Mouse (Mus musculus) spleen, adult 10 weeks (tissue): ENCODE results near the gene Olfr1537. TPM values are rescaled to one million over a fixed set of nuclear protein-coding genes. Genes with fewer than 3 reads are reported as not detected.

ENCODE experiments used
- polyA plus RNA-seq: library from polyadenylated mRNA; stranded (reverse); fragments of 350-450 nt; fragmentation: Illumina TruSeq; extraction: RNeasy Lipid Tissue Mini Kit (QIAGEN cat#74804); gene quantifications from one replicate; pipeline ENCODE4 v1.2.3, GENCODE M21; 2015; ENCODE audit warnings: low replicate concordance; ENCODE audit not compliant: insufficient read depth

The Olfr1537 gene
- not detected for polyA plus RNA-seq

GRCm38 (mm10) chr9:39249894-39250293 is at the start of gene Olfr1537:
Gene Olfr1537 (minus strand): TSS chr9:39249994.

GRCm38 (mm10) chr9:39276718-39277117 is 26.9 kb upstream of the Olfr1537 start, which contains the start of gene Olfr945:
Gene Olfr945 (minus strand): TSS chr9:39276818.

DNA sequence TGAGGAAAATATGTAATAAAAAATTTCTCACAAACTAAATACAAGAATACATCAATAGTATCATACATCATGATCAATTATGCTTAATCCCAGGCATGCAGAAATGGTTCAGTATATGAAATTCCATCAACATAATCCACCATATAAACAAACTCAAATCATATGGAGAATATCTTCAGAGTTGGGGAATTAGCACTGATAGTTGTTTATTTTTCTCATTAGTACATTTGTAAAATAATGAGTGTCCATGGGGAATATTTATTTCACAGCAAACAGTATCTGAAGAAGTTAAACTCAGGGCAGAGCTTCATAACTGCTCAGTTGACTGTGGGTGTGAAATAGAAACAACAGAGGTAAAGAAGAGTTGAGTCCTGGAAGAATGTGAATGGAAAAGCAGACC is 48.2 kb downstream of the Olfr1537 start, which contains the start of gene Olfr944:
Gene Olfr944 (plus strand): TSS at position 301 of the 400 bp plus-strand sequence.

Other genes starting within 250 kb of the Olfr1537 start
- gene Olfr146, start 226.6 kb downstream of the Olfr1537 start, polyA plus RNA-seq = not detected
- not detected for gene Olfr937, start 185.0 kb downstream of the Olfr1537 start, polyA plus RNA-seq
- gene Olfr938, start 171.1 kb downstream of the Olfr1537 start, polyA plus RNA-seq = not detected
- not detected for gene Olfr27, start 121.9 kb downstream of the Olfr1537 start, polyA plus RNA-seq
- gene Olfr943, start 83.7 kb downstream of the Olfr1537 start, polyA plus RNA-seq = not detected
- not detected for gene Olfr944, start 48.1 kb downstream of the Olfr1537 start, polyA plus RNA-seq
- gene Olfr945, start 26.8 kb upstream of the Olfr1537 start, polyA plus RNA-seq = not detected
- not detected for gene Olfr948, start 76.1 kb upstream of the Olfr1537 start, polyA plus RNA-seq
- not detected for gene Olfr951, start 137.4 kb upstream of the Olfr1537 start, polyA plus RNA-seq
- not detected for gene Olfr952, start 177.2 kb upstream of the Olfr1537 start, polyA plus RNA-seq
- not detected for gene Olfr954, start 206.7 kb upstream of the Olfr1537 start, polyA plus RNA-seq
- not detected for gene Olfr955, start 221.9 kb upstream of the Olfr1537 start, polyA plus RNA-seq
- gene Olfr44, start 244.0 kb upstream of the Olfr1537 start, polyA plus RNA-seq = not detected